Mouse (Mus musculus): ENCODE results near the gene Padi6. TPM values are rescaled to one million over a fixed set of nuclear protein-coding genes. Genes with fewer than 3 reads are reported as not detected.

The Padi6 gene
- total RNA-seq, 2 experiments from 2014 or later: 0.10 TPM; not detected in 1

DNA sequence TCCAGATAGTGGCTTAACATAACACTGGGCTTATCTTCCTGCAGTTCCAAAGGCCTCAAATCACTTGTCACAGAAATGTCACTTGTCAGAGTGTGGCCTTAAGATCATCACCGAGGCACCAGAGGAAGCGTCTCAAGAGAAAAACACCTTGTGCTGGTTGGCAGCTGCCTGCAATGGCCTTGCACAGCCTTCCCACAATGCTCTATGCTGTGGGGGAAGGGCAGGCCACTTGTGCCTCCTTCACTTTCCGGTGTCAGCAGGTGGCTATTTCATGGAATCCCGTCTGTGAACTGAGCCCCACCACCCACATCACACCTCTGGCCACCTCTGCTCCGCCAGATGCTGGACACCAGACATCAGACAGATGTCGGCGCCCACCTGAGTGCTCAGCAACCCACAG, 10.9 kb upstream of the Padi6 start:
- no peak for DNase-seq (ENCODE audit: low spot score in 2 of 2)

DNA sequence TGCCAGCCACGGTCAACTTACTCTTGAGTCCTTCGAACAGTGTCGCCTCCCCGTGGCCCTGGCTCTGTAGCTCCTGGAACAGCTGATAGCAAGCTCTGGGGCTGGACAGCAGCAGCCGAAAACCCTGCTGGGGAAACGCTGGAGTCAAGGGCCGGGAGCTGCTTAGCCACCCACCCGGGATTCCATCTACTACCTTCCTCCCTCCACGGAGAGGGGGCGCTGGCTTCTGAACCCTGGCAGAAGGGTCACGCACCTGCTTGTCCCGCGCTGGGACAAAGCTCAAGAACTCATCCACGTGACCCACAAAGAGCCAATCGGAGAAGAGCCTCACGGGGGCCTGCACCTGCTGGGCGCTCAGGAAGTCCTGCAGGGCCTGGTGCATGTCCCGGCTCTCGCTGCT, 7.9 kb upstream of the Padi6 start:
- DNase-seq (ENCODE audit: low spot score in 2 of 2): peak in 1 of 2 experiments; percentile 25

DNA sequence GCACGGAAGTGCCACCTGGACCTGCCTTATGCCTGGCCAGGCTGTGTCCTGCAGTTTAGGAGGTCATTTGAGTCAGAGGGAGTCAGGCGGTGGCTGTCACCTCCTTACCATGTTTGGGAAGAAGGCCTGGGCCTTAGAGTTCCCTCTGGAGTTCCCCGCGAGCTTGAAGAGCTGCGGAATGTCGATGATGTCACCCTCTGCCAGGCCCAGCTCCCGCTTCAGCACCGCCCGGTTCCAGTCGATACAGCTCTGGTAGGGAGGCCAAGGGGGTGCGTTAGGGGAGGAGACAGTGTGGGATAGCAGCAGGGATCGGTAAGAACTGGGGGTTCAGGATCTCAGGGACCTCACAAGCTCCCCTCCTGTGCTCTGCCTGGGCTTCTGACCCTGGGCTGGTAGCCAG, 5.5 kb upstream of the Padi6 start:
- DNase-seq (ENCODE audit: low spot score in 2 of 2): no peak

DNA sequence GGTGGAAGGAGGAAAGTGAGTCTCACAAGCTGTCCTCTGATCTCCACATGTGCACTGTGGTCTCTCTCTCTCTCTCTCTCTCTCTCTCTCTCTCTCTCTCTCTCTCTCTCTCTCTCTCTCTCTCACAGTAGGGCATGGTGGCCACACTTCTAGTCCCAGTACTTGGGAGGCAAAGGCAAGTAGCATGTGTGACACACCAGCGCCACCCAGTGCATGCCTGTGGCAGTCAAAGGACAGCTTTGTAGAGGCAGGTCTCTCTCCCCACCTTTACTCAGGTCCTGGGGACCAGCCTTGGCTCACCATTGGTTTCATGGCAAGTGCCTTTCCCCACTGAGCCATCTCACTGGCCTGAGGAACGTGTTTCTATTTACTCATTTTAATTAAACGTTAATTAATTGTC, 2.2 kb upstream of the Padi6 start:
- peak in 1 of 2 experiments; percentile 43 for DNase-seq (ENCODE audit: low spot score in 2 of 2)

DNA sequence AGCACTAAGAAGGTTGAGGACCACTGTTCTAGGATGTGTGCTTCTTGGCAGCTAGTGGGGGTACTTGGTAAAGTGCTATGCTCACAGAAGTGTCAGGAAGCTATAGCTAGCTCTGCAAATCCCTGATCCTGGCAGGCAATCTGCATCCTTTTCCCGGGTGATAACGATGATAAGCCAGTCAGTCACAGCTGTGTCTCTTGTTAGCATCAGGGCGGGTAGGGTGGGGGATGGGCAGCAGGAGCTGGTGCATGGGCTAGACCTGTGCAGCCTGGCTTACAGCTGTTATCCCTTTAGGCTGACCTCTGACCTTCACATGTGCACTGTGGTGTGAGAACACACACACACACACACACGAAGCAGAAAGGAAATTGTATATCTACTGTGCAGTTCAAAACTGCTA, 643 bp upstream of the Padi6 start:
- DNase-seq (ENCODE audit: low spot score in 2 of 2): no peak

DNA sequence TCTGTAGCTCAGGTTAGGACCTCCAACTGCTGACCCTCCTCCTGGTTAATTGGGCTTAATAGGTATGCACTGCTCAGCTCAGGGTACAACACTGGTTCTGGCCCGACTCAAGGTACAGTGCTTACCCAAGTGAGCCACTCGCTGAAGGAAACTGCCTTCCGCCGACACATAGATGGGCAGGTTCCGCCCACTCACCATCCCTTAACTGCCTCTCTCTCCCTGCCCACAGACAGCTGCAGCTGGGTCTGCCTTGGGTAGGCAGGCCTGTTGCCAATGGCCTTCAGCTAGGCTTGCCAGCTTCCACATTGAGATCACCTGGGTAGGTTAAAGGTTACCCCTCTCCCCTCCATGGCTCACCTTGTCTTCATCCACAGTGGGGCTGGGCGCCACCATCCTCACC, 1.0 kb downstream of the Padi6 start:
- DNase-seq (ENCODE audit: low spot score in 2 of 2): no peak

DNA sequence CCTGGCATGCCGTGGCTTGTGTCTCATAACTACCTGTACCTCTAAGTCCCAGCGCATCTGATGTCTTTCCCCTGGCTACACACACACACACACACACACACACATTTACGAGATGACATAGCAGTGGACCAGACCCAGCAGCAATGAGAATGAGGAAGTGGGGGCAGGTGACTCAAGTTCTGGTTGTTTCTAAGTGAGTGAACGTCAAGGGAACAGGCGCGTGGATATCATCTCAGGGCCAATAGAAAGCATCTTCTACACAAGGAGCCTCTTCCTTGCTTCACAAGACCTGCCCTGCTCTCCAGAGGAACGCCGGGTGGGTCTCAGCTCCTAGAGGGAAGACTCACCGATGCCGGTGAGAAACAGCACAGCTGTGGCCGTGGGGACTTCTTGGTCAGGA, 1.8 kb downstream of the Padi6 start:
- DNase-seq (ENCODE audit: low spot score in 2 of 2): no peak

DNA sequence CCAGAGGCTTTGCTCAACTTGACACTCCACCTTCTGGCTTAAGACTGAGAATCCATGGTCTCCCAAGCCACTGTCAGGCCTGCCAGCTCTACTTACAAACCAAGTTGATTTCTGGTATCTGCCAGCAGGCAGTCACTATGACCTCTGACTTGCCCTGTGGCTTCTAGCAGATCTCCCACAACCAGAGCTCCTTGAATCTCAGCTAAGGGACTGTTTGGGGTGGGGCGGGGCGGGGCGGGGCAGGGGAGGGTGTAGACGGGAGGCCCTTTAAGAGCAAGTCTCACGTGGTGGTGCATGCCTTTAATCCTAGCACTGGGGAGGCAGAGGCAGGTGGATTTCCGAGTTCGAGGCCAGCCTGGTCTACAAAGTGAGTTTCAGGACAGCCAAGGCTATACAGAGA, 9.6 kb downstream of the Padi6 start:
- DNase-seq (ENCODE audit: low spot score in 2 of 2): no peak

DNA sequence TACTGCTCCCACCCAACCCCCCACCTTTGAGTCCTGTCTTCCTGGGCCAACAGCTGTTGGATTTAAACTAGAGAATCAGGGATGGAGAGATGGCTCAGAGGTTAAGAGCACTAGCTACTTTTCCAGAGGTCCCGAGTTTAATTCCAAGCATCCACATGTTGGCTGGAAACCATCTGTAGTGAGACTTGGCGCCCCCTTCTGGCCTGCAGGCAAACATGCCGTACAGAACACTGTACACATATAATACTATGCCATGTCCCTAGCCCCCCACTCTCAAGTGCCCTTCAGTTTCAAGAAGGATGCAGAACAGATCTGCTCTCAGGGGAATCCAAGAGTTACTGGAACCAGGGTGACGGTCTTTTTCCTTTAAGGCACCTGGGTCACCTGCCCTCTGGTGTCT, 10.8 kb downstream of the Padi6 start:
- DNase-seq (ENCODE audit: low spot score in 2 of 2): no peak

DNA sequence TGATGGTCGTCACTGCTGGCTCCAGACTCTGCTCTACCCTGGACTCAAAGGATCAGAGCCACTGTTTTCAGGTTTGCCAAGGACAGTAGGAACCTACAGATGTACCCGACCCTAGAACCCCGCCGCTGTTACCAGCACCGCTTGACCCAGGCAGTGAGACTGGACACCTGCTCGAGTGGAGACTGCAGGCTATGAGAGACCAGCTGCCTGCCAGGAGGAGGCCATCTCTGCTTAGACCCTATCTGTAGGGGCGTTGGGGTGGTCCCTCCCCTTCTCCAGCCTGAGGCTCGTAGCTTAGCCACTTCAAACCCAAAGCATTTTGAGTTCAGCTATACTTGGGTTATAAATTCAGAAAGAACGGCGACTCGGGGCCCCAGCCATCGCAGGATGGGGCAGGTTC, 15.5 kb downstream of the Padi6 start:
- no peak for DNase-seq (ENCODE audit: low spot score in 2 of 2)

DNA sequence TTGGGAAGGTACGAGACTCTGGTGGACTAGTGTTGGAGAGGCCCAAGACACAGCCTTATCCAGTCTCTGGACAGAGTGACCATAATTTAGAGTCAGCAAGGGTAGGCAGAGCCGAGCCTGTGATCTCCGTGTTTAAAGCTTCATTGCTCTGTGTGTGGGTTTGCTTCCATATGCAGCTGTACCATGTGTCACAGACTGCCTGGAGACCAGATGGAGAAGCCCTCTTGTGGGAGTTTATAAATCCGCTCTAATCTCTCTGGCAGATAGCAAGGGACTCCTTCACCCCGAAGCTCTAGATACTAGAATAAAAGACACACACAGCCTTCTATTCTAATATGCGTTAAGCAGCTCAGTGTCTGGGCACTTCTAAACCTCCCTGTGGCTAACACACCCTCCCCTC, 17.7 kb downstream of the Padi6 start:
- no peak for DNase-seq (ENCODE audit: low spot score in 2 of 2)

DNA sequence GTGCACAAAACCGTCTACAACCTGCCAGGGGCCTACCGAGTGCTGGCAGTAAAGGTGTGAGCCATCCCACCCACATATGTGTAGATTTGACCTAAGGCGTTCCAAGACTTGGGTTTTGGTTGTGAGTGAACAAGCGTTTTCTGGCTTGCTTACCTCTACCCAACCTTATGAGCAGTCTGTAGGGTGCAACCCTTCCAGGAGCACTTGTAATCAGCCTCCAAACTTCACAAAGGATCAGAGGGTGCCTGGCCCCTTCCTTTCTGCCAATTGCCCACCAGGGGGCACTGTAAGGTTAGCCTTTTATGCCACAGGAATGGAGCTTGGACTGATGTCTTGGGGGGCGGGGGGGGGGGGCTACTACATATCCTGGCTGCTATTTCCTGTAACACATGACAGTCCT, 18.6 kb downstream of the Padi6 start:
- no peak for DNase-seq (ENCODE audit: low spot score in 2 of 2)

DNA sequence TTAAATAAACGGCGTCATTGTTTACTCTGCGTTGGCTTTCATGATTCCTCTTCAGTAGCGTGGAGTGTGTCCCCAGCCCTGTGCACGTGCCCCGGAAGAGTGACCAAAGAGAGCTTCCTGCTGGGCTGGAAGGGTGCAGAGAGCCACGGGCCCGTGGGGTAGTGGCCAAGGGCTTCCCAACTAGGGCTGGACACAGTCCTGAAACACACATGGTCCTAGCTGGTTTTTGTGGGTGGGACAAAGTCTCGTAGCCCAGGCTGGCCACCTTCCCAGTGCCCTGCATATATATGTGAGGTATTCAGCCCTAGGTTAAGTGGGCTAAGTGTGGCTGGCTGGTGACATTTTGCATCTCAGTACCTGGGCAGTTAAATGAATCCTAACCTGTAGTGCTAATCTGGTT, 19.3 kb downstream of the Padi6 start:
- no peak for DNase-seq (ENCODE audit: low spot score in 2 of 2)

DNA sequence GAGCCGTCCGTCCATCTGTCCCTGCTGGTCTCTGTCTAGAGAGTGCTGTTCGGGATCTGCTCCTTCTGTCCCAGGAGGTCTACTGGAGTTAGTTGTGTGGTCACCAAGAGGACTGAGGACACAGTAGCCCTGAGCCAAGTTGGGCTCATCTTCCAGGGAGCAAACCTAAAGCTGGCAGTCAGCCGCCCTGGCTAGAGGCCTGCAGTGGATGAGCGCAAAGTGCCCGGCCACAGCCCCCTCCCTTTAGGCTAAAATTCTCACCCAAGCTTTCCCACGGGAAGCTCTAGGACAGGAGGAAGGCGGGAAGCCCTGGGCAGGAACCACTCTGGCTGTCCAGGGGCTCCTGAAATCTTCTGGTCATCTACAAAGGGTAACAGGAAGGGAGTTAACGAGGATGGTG, 19.7 kb downstream of the Padi6 start:
- DNase-seq (ENCODE audit: low spot score in 2 of 2): no peak

DNA sequence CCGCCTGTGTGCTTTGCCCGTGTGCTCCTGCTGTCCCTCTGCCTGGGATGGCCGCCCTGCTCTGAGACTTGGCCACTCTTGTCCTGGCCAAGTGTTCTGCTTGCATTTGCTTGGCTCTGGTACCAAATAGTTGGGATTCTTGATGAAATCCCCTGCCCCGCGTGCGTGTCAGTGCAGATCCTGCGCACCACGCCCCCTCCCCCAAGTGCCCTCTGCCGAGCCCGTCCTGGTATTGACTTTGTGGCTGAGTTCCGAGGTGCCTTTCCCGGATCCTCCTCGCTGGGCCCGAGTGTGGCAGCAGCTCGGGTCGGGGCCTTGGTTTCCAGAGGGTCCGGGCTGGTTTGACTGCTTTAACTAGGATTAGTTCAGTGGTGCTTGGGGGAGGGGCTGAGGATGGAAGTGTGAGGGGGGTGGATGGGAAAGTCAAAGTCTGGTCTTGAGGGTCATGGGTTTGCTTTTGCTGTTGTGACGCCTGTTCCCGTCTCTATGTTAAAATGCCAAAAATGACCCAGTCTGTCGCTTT, 20.4 kb downstream of the Padi6 start:
- DNase-seq (ENCODE audit: low spot score in 2 of 2): no peak

DNA sequence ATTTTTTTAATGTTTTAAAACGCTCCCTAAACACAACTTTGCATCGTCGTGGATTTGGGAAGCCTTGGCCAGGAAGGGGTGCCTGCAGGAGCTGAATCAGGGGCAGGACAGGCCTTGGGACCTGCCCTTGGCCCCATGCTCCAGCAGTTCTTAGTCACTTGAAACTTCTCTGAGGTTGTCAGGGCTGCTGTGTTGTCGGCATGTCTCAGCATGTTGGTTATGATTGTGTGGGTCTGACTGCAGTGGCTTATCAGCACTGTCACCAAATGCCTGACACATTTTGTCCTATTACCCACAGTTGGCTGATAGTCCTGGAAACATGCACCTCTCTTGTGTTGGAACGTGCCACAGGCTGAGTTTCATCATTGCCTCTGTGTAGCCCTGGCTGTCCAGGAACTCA, 22.4 kb downstream of the Padi6 start:
- no peak for DNase-seq (ENCODE audit: low spot score in 2 of 2)

DNA sequence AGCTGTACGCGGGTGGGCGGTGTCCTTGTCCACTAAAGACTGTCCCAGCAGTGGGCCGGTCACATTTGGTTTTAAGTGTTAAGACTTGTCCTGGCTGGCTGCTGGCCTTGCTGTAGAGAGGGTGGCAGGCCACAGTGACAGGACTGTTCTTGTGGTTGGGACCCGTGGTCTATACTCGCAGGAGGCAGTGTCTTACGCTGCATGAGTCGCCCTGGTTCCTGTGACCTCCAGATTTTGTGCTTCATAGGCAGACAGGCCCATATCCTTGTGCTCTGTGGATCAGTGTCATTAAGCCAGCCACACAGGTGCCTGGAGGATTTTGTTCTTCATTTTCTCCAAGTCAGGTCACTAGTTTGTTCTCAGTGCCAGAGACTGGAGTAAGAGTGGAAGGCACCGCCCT, 24.0 kb downstream of the Padi6 start:
- DNase-seq (ENCODE audit: low spot score in 2 of 2): no peak

DNA sequence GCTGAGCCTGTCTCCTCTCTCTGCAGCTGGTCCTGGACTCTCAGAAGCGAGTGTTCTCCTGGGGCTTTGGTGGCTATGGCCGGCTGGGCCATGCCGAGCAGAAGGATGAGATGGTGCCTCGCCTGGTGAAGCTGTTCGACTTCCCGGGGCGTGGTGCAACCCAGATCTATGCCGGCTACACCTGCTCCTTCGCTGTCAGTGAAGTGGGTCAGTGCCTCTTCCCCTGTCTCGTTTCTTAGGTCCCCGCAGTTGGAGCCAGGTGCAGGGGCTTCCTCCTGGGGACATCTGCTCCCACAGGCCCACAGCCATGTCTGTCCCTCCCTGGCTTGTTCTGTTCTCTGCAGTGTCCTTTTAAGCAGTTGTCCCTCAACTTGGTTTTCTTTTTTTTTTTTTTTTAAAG, 25.4 kb downstream of the Padi6 start:
- DNase-seq (ENCODE audit: low spot score in 2 of 2): no peak

DNA sequence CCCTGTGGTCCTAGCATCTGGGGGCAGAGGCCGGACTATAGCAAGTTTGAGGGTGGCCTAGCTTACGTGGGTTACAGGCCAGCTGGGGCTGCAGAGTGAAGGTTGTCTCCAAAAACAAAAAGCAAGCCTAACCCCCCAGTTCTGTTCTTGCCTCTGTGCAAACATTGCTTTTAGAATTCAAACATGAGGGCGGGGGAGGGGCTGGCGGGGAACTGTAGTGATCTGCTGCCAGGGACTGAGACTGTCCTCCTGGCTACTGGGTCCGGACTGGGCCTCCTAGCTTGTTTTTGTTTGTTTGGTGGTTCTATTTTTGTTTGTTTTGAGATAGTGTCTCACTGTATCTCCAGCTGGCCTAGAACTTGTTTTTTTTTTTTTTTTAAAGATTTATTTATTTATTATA, 27.9 kb downstream of the Padi6 start:
- DNase-seq (ENCODE audit: low spot score in 2 of 2): no peak

DNA sequence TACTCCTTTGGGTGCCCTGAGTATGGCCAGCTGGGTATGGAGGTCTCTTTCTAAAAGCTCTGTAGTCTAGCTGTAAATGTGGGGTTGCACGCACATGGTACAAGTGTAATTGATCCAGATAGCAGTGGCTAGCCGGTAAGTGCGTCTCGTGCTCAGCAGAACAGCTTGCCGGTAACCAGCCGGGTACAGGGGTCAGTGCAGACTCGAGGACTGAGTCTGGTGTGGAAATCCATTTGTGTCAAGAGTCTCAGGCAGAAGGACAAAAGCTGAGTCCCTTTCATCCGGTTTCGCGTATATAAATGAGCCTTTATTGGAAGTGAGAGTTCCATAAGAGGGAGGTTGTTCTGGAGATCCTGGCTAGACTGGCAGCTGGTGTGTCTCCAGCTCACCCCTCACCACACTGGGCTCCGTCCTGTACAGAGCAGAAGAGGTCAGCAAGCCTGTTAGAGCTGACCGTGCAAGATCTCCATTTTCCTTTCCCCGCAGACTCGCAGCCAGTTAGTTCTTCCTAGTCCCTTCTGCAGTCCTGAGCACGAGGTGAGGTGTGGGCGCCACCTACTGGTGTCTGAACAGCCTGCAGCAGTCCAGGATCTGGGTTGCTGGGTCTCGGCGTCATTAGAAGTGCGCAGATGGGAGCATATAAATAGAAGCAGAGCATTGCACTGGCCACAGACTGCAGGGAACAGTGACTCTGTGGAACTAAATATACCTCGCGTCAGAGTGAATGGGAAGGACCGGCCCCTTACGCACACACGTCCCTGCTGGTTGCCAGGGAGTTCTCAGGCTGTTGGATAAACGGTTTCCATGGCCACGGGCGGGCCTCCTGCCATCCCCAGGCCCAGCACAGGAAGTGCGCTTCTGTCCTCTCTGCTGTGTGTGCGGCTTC, 28.7 kb downstream of the Padi6 start:
- peak; percentile 90 to 91 for DNase-seq (ENCODE audit: low spot score in 2 of 2)

DNA sequence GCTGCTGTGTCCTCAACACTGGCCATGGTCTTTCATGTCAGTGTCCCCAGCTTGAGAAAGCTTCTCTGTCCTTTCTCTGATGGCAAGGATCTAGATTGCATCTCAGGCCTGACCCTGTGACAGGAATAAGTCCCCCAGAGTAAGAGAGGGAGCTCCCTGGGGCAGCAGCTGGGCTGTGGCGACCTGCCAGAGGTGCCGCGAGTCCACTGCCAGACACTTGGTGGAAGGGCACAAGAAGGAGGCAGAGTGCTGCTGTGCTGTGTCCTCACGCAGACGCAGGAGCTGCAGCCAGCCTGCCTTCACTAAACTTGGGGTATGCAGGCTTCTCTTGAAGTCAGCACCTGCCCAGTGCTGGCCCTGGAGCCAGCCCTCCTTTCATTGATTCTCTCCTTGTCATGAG, 31.1 kb downstream of the Padi6 start:
- DNase-seq (ENCODE audit: low spot score in 2 of 2): no peak

DNA sequence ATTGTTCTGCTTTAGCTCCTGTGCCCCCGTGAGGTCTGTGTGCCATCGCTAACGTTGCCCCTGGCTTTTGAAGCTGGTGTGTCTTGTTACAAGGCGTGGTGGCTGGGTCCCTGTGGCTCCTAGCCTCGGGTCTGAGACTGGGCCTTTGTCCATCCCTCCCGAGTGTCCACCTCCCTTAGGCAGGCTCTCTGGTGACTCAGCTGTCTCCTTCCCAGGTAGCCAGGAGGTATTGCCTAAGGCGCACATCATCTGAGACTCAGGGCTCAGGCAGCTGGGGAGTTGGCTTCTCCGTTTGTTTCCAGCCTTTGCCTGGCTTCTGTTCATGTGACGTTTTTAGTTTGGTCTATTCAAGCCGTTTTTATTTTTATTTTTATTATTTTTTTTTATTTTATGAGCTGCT, 31.7 kb downstream of the Padi6 start:
- DNase-seq (ENCODE audit: low spot score in 2 of 2): no peak

DNA sequence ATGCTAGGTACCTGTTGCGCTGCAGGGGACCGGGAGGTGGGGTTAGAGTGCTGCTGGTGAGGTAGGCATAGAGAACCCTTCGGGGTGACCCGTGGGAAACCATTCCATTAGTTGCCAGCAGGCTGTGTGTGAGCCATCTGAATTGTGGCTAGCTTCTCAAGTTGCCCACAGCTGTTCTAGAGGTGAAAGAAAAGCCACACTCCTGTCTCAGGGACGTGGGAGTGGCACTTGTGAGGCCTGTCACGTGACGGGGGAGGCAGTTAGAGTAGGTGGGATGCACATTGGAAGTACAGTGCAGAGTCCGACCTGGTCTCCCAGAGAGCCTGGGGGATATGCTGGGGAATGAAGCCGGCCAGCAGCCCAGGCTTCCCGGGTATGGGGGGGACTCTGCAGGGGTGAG, 32.8 kb downstream of the Padi6 start:
- DNase-seq (ENCODE audit: low spot score in 2 of 2): no peak

Measured in gastrocnemius, postnatal 4 days (tissue).